27 mouse cellular contexts compared by ENCODE assay signal in the genomic region with DNA sequence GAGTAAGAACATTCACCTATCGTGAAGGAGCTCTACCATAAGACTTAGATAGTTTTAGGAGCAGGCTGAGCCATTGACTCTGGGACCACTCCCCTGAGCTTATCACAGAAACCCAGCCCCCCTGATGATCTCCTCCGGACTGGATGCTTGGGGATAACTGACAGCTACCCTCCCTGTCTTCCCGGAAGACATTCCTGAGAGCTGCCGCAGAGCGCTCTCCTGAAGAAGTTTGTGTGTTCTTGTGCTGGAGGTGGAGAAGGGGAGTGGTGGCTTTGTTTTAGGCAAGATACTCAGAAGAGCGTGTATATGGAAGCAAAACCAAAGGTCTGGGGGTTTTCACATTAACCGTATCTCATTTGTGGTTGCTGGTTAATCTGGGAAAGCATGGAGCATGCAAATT. TPM values are rescaled to one million over a fixed set of nuclear protein-coding genes. Genes with fewer than 3 reads are reported as not detected.
DNase-seq lines count a peak whose midpoint lies in the region; ATAC-seq lines count a peak whose summit lies in the region.
"Had no signal": no experiment of that assay in that cellular context is flagged by ENCODE, and none has a peak within 500 bp of the region (broad histone marks: within the 10 kb centered on the region; RNA-seq: fewer than 3 reads in every experiment).

No protein-coding gene starts in this region.

- 30% methylated on average over 7 of the region's 7 CpGs for WGBS in heart, embryonic 11.5 days (ENCODE audit: insufficient replicate concordance)
- 34% methylated on average over 7 of the region's 7 CpGs for WGBS in lung, embryonic 16.5 days
- 28% methylated on average over 7 of the region's 7 CpGs for WGBS in liver, embryonic 12.5 days (ENCODE audit: insufficient replicate concordance)

- no peaks in the 10 kb centered on the region for H3K27me3 ChIP-seq in heart, embryonic 11.5 days (ENCODE audit: control insufficient read depth, insufficient read depth, low read length)
- no peaks in the 10 kb centered on the region for H3K27me3 ChIP-seq in lung, embryonic 16.5 days (ENCODE audit: control insufficient read depth, insufficient read depth, low read depth, low read length)
- 0 out of 2 replicates have a peak, but pooled peaks cover 3% of the 10 kb centered on the region for H3K27me3 ChIP-seq in liver, embryonic 12.5 days (replicated peaks)
- H3K27me3 ChIP-seq: forebrain, embryonic 13.5 days; hindbrain, embryonic 15.5 days; midbrain, embryonic 13.5 days had no signal

- no peak for ATAC-seq in heart, embryonic 11.5 days (replicated peaks; ENCODE audit: insufficient number of reproducible peaks, low FRiP score, low TSS enrichment)
- ATAC-seq in lung, embryonic 16.5 days (ENCODE audit: low read depth) = no peak
- ATAC-seq in liver, embryonic 12.5 days = no peak
- ATAC-seq in frontal cortex, adult (ENCODE audit: low TSS enrichment) = no peak
- ATAC-seq: CD4-positive, CD25-positive, alpha-beta regulatory T cell, adult 4 months; forebrain, embryonic 13.5 days; inflammation-experienced regulatory T-cells, adult 6 months; midbrain, embryonic 13.5 days had no signal

- DNase-seq in heart, adult 9 months (ENCODE audit: low spot score in 2 of 2) = no peak
- DNase-seq in lung, adult 18-20 months = no peak
- DNase-seq in R1 (ENCODE audit: low read depth, low spot score) = peak; percentile 61
- no peak for DNase-seq in Muller cell, postnatal 12 days (ENCODE audit: inconsistent ontology term)
- DNase-seq: adrenal gland, postnatal 14 days; cerebellum, adult 11-12 months; cerebellum, adult 9-11 months; embryo, embryonic 11 days; gastrocnemius, adult 2 months; gastrocnemius, postnatal 36 days; heart, adult 2 months; kidney, adult 11 months; kidney, postnatal 25 days had no signal

- H3K9me3 ChIP-seq in heart, embryonic 11.5 days (replicated peaks; ENCODE audit: control insufficient read depth, low read length) = no peaks in the 10 kb centered on the region
- no peaks in the 10 kb centered on the region for H3K9me3 ChIP-seq in lung, embryonic 16.5 days (ENCODE audit: control insufficient read depth, low read length)
- no peaks in the 10 kb centered on the region for H3K9me3 ChIP-seq in liver, embryonic 12.5 days (replicated peaks)
- H3K9me3 ChIP-seq: forebrain, embryonic 13.5 days; hindbrain, embryonic 10.5 days; hindbrain, embryonic 15.5 days; limb, embryonic 12.5 days; midbrain, embryonic 13.5 days had no signal

- no peak overlapping the region for H3K4me3 ChIP-seq in heart, embryonic 11.5 days (ENCODE audit: low read depth, low read length)
- peak overlapping the region; percentile 10; the same call in 1 of the 2 replicates for H3K4me3 ChIP-seq in lung, embryonic 16.5 days (ENCODE audit: low read length)
- H3K4me3 ChIP-seq in liver, embryonic 12.5 days = no peak overlapping the region
- H3K4me3 ChIP-seq: erythroblast, embryonic 14.5 days; forebrain, embryonic 13.5 days; gastrocnemius, adult 2 months; heart, adult 2 months; hindbrain, embryonic 10.5 days; hindbrain, embryonic 15.5 days; limb, embryonic 12.5 days; midbrain, embryonic 13.5 days had no signal

- H3K9ac ChIP-seq in heart, embryonic 11.5 days (ENCODE audit: low read depth, low read length) = no peak overlapping the region
- no peak overlapping the region for H3K9ac ChIP-seq in lung, embryonic 16.5 days (ENCODE audit: low read length)
- H3K9ac ChIP-seq in liver, embryonic 12.5 days = no peak overlapping the region; the same call in 1 of the 2 replicates
- H3K9ac ChIP-seq: forebrain, embryonic 13.5 days; hindbrain, embryonic 15.5 days; limb, embryonic 12.5 days; liver, embryonic 14.5 days; midbrain, embryonic 13.5 days had no signal

- peak overlapping the region; percentile 27 for H3K4me2 ChIP-seq in heart, embryonic 11.5 days
- peak overlapping the region; percentile 28 for H3K4me2 ChIP-seq in lung, embryonic 16.5 days (ENCODE audit: low read depth, low read length)
- H3K4me2 ChIP-seq in liver, embryonic 12.5 days = peak overlapping the region; percentile 27
- H3K4me2 ChIP-seq: forebrain, embryonic 13.5 days; hindbrain, embryonic 15.5 days; limb, embryonic 12.5 days; midbrain, embryonic 13.5 days had no signal

- no peak overlapping the region for H3K27ac ChIP-seq in heart, embryonic 11.5 days (ENCODE audit: low read depth, low read length)
- peak overlapping the region; percentile 58 for H3K27ac ChIP-seq in lung, embryonic 16.5 days (ENCODE audit: low read length)
- peak overlapping the region; percentile 75 for H3K27ac ChIP-seq in liver, embryonic 12.5 days
- H3K27ac ChIP-seq: forebrain, embryonic 13.5 days; gastrocnemius, adult 2 months; heart, adult 2 months; hindbrain, embryonic 10.5 days; hindbrain, embryonic 15.5 days; limb, embryonic 12.5 days; macrophage; midbrain, embryonic 13.5 days had no signal

- H3K36me3 ChIP-seq in heart, embryonic 11.5 days (ENCODE audit: control insufficient read depth, insufficient read depth, low read length) = no peaks in the 10 kb centered on the region
- no peaks in the 10 kb centered on the region for H3K36me3 ChIP-seq in lung, embryonic 16.5 days (ENCODE audit: control insufficient read depth, insufficient read depth, low read length)
- H3K36me3 ChIP-seq in liver, embryonic 12.5 days = no peaks in the 10 kb centered on the region
- H3K36me3 ChIP-seq: hindbrain, embryonic 10.5 days; hindbrain, embryonic 15.5 days; limb, embryonic 12.5 days; midbrain, embryonic 13.5 days had no signal

- peaks cover 21% of the 10 kb centered on the region for H3K4me1 ChIP-seq in heart, embryonic 11.5 days (ENCODE audit: control insufficient read depth, insufficient read depth, low read length)
- H3K4me1 ChIP-seq in lung, embryonic 16.5 days (replicated peaks; ENCODE audit: control insufficient read depth, insufficient read depth, low read length) = peaks cover 35% of the 10 kb centered on the region
- H3K4me1 ChIP-seq in liver, embryonic 12.5 days = peaks cover 54% of the 10 kb centered on the region
- H3K4me1 ChIP-seq: hindbrain, embryonic 15.5 days had no signal

RNA-seq across cellular contexts. Expression of gene Gm10260, which starts 21.6 kb away (rescaled TPM):
- polyA plus RNA-seq in heart, embryonic 11.5 days (2014; fragmentation: Nextera tagmentation; extraction: Ambion mirVana) = 1.9 and 3.1 TPM in 2 replicates
- 3.6 and 17.3 TPM in 2 replicates for polyA plus RNA-seq in lung, embryonic 16.5 days (2015; fragmentation: Nextera tagmentation; extraction: Ambion mirVana)
- polyA plus RNA-seq in liver, embryonic 12.5 days (2016; fragmentation: Nextera tagmentation; extraction: Ambion mirVana) = 3.4 and 5.3 TPM in 2 replicates
